Mouse (Mus musculus): ENCODE results near the gene Zranb3. TPM values are rescaled to one million over a fixed set of nuclear protein-coding genes. Genes with fewer than 3 reads are reported as not detected.

Gene Zranb3
- polyA plus RNA-seq, 1 experiment, result 7.6 TPM

DNA sequence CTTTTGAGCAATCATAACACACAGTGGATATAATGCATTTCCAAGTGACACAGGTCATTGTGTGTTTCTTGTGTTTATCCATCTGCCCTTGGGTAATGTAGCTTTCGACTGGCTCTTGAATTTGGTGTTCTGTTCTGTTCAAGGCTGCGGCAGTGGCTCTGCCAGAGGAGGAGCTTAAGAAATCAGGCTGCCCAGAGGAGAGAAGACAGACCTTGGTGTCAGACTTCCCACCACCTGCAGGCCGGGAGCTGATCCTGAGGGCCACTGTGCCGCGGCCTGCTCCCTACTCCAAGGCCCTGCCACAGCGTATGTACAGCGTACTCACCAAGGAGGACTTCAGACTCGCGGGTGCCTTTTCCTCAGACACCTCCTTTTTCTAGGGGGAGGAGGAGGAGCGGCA, 160.6 kb downstream of the Zranb3 start:
- H3K4me3 ChIP-seq (replicated peaks; ENCODE audit: control insufficient read depth, low read depth, low read length), result no peak overlapping the region
- TF ChIP-seq CTCF (IDR thresholded peaks at IDR 0.05; ENCODE audit: control insufficient read depth, insufficient read depth, low read length), result no peak
- no peaks in the 10 kb centered on the region for H3K4me1 ChIP-seq (ENCODE audit: control insufficient read depth, insufficient read depth, low read length)
- no peak overlapping the region for H3K27ac ChIP-seq (ENCODE audit: control insufficient read depth, insufficient read depth, low read depth, low read length, poor library complexity)
- 93% methylated on average over 10 of the region's 10 CpGs for WGBS

DNA sequence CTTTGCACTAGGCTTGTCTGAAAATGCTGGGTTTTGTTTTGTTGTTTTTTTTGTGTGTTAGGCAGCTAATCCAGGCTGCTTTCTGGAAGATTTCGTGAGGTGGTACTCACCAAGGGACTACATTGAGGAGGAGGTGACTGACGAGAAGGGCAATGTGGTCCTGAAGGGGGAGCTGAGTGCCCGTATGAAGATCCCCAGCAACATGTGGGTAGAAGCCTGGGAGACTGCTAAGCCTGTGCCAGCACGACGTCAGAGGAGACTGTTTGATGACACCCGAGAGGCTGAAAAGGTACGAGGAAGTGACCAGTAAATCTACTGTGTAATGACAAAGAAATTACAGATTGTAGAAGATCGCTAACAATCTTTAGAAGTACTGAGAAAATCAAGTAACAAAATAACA, 165.6 kb downstream of the Zranb3 start:
- Histone ChIP-seq H3K4me3 (replicated peaks; ENCODE audit: control insufficient read depth, low read depth, low read length) (no peak overlapping the region), H3K27ac (ENCODE audit: control insufficient read depth, insufficient read depth, low read depth, low read length, poor library complexity) (no peak overlapping the region), H3K4me1 (ENCODE audit: control insufficient read depth, insufficient read depth, low read length) (no peaks in the 10 kb centered on the region)
- WGBS, result 89% methylated on average over 8 of the region's 8 CpGs
- TF ChIP-seq POLR2A (IDR thresholded peaks at IDR 0.05; ENCODE audit: borderline replicate concordance, control insufficient read depth, low read depth, low read length), result no peak
- no peak for TF ChIP-seq CTCF (IDR thresholded peaks at IDR 0.05; ENCODE audit: control insufficient read depth, insufficient read depth, low read length)

DNA sequence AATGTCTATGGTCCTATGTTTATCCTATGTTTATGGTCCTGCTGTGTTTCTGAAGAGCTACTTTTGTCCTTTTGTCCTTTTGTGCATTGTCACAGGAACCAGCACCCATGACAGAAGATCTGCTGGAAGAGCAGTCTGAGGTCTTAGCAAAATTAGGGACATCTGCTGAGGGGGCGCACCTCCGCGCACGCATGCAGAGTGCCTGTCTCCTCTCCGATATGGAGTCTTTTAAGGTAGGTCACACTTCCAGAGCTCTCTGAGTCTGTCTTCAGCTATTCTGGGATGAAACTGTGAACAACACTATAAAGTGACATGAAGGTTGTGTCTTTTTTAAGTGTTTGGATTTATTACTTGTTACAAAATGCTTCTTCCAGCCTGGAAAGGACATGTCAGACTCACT, 168.5 kb downstream of the Zranb3 start:
- H3K4me1 ChIP-seq (ENCODE audit: control insufficient read depth, insufficient read depth, low read length), result no peaks in the 10 kb centered on the region
- 96% methylated on average over 5 of the region's 5 CpGs for WGBS
- TF ChIP-seq CTCF (IDR thresholded peaks at IDR 0.05; ENCODE audit: control insufficient read depth, insufficient read depth, low read length), result no peak
- TF ChIP-seq POLR2A (IDR thresholded peaks at IDR 0.05; ENCODE audit: borderline replicate concordance, control insufficient read depth, low read depth, low read length), result no peak
- H3K4me3 ChIP-seq (replicated peaks; ENCODE audit: control insufficient read depth, low read depth, low read length), result no peak overlapping the region
- no peak overlapping the region for H3K27ac ChIP-seq (ENCODE audit: control insufficient read depth, insufficient read depth, low read depth, low read length, poor library complexity)

DNA sequence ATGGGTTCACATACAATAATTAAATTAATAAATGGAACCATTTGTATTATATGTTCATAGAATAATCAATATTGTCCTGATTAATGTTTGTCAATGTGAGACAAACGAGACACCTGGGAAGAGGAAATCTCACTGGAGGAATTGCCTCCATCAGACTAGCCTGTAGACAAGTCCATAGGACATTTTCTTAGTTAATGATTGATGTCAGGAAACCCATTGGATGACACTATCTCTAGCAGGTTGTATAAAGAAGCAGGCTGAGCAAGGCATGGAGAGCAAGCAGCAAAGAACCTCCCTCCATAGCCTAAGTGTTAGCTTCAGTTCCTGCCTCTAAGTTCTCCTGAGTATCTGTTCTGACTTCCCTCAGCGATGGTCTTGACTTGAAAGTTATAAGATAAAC, 169.4 kb downstream of the Zranb3 start:
- no peaks in the 10 kb centered on the region for H3K4me1 ChIP-seq (ENCODE audit: control insufficient read depth, insufficient read depth, low read length)
- no peak overlapping the region for H3K4me3 ChIP-seq (replicated peaks; ENCODE audit: control insufficient read depth, low read depth, low read length)
- 69% methylated on average over 2 of the region's 2 CpGs for WGBS
- TF ChIP-seq CTCF (IDR thresholded peaks at IDR 0.05; ENCODE audit: control insufficient read depth, insufficient read depth, low read length), result no peak
- TF ChIP-seq POLR2A (IDR thresholded peaks at IDR 0.05; ENCODE audit: borderline replicate concordance, control insufficient read depth, low read depth, low read length), result no peak
- no peak overlapping the region for H3K27ac ChIP-seq (ENCODE audit: control insufficient read depth, insufficient read depth, low read depth, low read length, poor library complexity)

DNA sequence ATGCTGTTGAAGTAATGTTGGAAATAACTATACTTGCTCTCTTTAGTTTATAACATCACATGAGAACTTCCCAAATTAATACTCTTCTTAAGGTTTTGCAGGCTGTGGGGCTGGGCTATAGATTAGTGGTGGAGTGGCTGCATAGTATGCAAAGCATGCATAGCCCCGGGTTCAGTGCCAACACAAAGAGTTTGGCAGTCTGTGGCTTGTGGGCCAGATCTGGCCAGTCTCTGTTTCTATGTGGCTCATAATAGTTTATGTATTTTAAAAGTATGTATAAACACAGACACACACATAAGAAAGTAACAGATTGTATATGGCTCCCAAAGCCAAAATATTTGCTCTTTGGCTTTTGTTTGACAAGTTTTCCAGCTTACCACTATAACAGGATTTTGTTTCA, 187.0 kb downstream of the Zranb3 start:
- Histone ChIP-seq H3K27ac (ENCODE audit: control insufficient read depth, insufficient read depth, low read depth, low read length, poor library complexity) (no peak overlapping the region), H3K4me1 (ENCODE audit: control insufficient read depth, insufficient read depth, low read length) (no peaks in the 10 kb centered on the region), H3K4me3 (replicated peaks; ENCODE audit: control insufficient read depth, low read depth, low read length) (no peak overlapping the region)
- WGBS, result 81% methylated on average over 1 of the region's 1 CpGs
- TF ChIP-seq CTCF (IDR thresholded peaks at IDR 0.05; ENCODE audit: control insufficient read depth, insufficient read depth, low read length) (no peak), POLR2A (IDR thresholded peaks at IDR 0.05; ENCODE audit: borderline replicate concordance, control insufficient read depth, low read depth, low read length) (no peak)

DNA sequence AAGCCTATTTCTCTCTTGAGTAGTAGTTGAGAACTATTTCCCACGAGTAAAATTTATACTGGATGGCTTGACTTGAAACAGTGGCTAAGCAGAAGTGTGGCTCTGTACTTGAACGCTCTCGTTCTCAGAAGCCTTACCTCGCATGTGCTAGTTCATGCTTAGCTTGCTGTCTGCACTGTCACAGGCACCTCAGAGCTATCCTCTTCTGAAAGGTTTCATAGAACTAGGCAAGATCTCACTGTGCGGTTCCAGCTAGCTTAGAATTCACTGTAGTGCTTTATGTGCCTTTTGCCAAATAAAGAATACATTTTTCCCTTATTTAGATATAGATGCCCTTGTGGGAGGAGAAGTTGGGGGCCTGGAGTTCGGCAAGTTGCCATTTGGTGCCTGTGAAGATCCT, 187.5 kb downstream of the Zranb3 start:
- H3K4me1 ChIP-seq (ENCODE audit: control insufficient read depth, insufficient read depth, low read length), result no peaks in the 10 kb centered on the region
- H3K4me3 ChIP-seq (replicated peaks; ENCODE audit: control insufficient read depth, low read depth, low read length), result no peak overlapping the region
- 86% methylated on average over 6 of the region's 6 CpGs for WGBS
- H3K27ac ChIP-seq (ENCODE audit: control insufficient read depth, insufficient read depth, low read depth, low read length, poor library complexity), result no peak overlapping the region
- no peak for TF ChIP-seq CTCF (IDR thresholded peaks at IDR 0.05; ENCODE audit: control insufficient read depth, insufficient read depth, low read length)
- no peak for TF ChIP-seq POLR2A (IDR thresholded peaks at IDR 0.05; ENCODE audit: borderline replicate concordance, control insufficient read depth, low read depth, low read length)

DNA sequence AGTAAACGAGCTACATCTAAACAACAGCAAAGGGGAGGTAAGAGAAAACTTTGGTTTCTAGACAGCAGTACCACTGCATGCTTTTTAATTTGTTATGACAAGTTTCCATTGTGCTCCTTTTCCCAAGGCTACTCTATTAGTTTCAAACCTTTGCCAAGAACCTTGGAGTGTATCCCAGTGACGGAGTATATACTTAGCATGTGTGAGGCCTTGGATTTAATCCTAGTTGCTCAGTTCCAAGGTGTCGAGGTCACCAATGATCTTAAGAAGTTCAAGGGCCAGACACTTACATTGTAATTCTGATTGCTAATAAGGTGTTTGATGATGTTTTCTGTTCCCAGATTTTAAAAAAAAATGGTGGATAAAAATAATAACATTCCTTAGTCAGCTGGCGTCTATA, 189.7 kb downstream of the Zranb3 start:
- Histone ChIP-seq H3K27ac (ENCODE audit: control insufficient read depth, insufficient read depth, low read depth, low read length, poor library complexity) (no peak overlapping the region), H3K4me3 (replicated peaks; ENCODE audit: control insufficient read depth, low read depth, low read length) (no peak overlapping the region), H3K4me1 (ENCODE audit: control insufficient read depth, insufficient read depth, low read length) (no peaks in the 10 kb centered on the region)
- TF ChIP-seq POLR2A (IDR thresholded peaks at IDR 0.05; ENCODE audit: borderline replicate concordance, control insufficient read depth, low read depth, low read length) (no peak), CTCF (IDR thresholded peaks at IDR 0.05; ENCODE audit: control insufficient read depth, insufficient read depth, low read length) (no peak)
- WGBS, result 85% methylated on average over 4 of the region's 4 CpGs

DNA sequence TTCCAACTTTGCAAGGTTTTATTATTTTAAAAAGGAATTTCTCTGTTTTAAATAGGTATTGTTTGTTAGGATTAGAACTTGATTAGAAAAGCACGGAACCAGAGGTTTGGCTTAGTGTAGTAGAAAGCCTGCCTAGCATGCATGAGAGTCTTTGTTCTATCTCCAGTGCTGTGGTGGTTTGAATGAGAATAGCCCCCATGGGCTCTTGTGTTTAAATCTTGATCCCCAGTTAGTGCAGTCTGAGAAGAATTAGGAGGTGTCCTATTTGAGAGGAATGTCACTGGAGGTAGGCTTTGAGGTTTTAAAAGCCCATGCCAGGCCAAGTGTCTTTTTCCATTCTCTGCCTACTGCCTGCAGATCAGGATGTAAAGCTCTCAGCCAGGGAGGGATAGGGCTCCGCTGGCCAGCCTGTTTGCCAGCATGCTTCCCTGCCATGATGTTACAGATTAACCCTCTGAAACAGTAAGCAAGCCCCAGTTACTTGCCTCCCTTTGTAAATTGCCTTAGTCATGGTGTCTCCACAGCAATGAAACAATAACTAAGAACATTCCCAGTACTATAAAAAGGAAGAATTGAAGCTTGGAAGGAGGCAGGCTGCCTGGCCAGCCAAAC, 198.0 kb downstream of the Zranb3 start:
- no peaks in the 10 kb centered on the region for H3K4me1 ChIP-seq (ENCODE audit: control insufficient read depth, insufficient read depth, low read length)
- TF ChIP-seq CTCF (IDR thresholded peaks at IDR 0.05; ENCODE audit: control insufficient read depth, insufficient read depth, low read length) (no peak), POLR2A (IDR thresholded peaks at IDR 0.05; ENCODE audit: borderline replicate concordance, control insufficient read depth, low read depth, low read length) (no peak)
- H3K4me3 ChIP-seq (replicated peaks; ENCODE audit: control insufficient read depth, low read depth, low read length), result no peak overlapping the region
- WGBS, result 92% methylated on average over 2 of the region's 2 CpGs
- H3K27ac ChIP-seq (ENCODE audit: control insufficient read depth, insufficient read depth, low read depth, low read length, poor library complexity), result no peak overlapping the region

Other genes with a start within 250 kb of the Zranb3 start
- gene Map3k19, start 248.0 kb downstream of the Zranb3 start, polyA plus RNA-seq (2011; ENCODE audit: insufficient read depth, insufficient read length, low replicate concordance, missing spikeins), result 0.30 TPM in 1 of 2 replicates, not detected in the other
- 10.1 and 13.3 TPM in 2 replicates for gene Rab3gap1, start 234.3 kb downstream of the Zranb3 start, polyA plus RNA-seq (2011; ENCODE audit: insufficient read depth, insufficient read length, low replicate concordance, missing spikeins)
- gene R3hdm1, start 254 bp upstream of the Zranb3 start, polyA plus RNA-seq (2011; ENCODE audit: insufficient read depth, insufficient read length, low replicate concordance, missing spikeins), result 39.3 and 46.2 TPM in 2 replicates
- gene Ubxn4, start 140.9 kb upstream of the Zranb3 start, polyA plus RNA-seq (2011; ENCODE audit: insufficient read depth, insufficient read length, low replicate concordance, missing spikeins), result 16.7 and 28.2 TPM in 2 replicates
- 0.22 and 0.32 TPM in 2 replicates for gene Lct, start 225.3 kb upstream of the Zranb3 start, polyA plus RNA-seq (2011; ENCODE audit: insufficient read depth, insufficient read length, low replicate concordance, missing spikeins)

All from bone marrow, adult 2 months (tissue).